17 mouse cellular contexts compared by ENCODE assay signal in genomic region chr1:81522929-81523328, GRCm38 (mm10).
A peak's percentile ranks its signal among the peaks of the same experiment; 100 is the strongest.
DNase-seq lines count a peak whose midpoint lies in the region; ATAC-seq and TF ChIP-seq lines count a peak whose summit lies in the region.
"Had no signal": no experiment of that assay in that cellular context is flagged by ENCODE, and none has a peak within 500 bp of the region (broad histone marks: within the 10 kb centered on the region; RNA-seq: fewer than 3 reads in every experiment).

No protein-coding gene starts in this region.

- H3K36me3 ChIP-seq in midbrain, postnatal 0 days (ENCODE audit: insufficient read depth, low read length) = no peaks in the 10 kb centered on the region
- no peaks in the 10 kb centered on the region for H3K36me3 ChIP-seq in midbrain, embryonic 15.5 days (replicated peaks)
- H3K36me3 ChIP-seq in hindbrain, embryonic 16.5 days (ENCODE audit: control insufficient read depth, insufficient read depth, low read length) = no peaks in the 10 kb centered on the region
- H3K36me3 ChIP-seq in neural tube, embryonic 14.5 days (ENCODE audit: control insufficient read depth, insufficient read depth, low read length) = no peaks in the 10 kb centered on the region
- no peaks in the 10 kb centered on the region for H3K36me3 ChIP-seq in stomach, postnatal 0 days (ENCODE audit: control insufficient read depth, insufficient read depth, low read length)
- H3K36me3 ChIP-seq: heart, embryonic 13.5 days had no signal

- no peaks in the 10 kb centered on the region for H3K27me3 ChIP-seq in cerebellum, adult 2 months (ENCODE audit: control insufficient read depth, insufficient read depth, low read length)
- no peaks in the 10 kb centered on the region for H3K27me3 ChIP-seq in midbrain, postnatal 0 days (ENCODE audit: insufficient read depth, low read length)
- H3K27me3 ChIP-seq in midbrain, embryonic 15.5 days (replicated peaks) = no peaks in the 10 kb centered on the region
- H3K27me3 ChIP-seq in hindbrain, embryonic 16.5 days (replicated peaks; ENCODE audit: control insufficient read depth, insufficient read depth, low read length) = no peaks in the 10 kb centered on the region
- no peaks in the 10 kb centered on the region for H3K27me3 ChIP-seq in neural tube, embryonic 14.5 days (ENCODE audit: control insufficient read depth, insufficient read depth, low read length)
- H3K27me3 ChIP-seq in stomach, postnatal 0 days (ENCODE audit: control insufficient read depth, insufficient read depth, low read length) = no peaks in the 10 kb centered on the region
- H3K27me3 ChIP-seq: heart, embryonic 13.5 days had no signal

- DNase-seq in cerebellum, postnatal 14 days = peak; percentile 22 to 37
- DNase-seq in cerebellum, adult 2 months = no peak
- DNase-seq in midbrain, postnatal 0 days (ENCODE audit: low spot score) = peak; percentile 61
- no peak for DNase-seq in stomach, postnatal 0 days (ENCODE audit: low spot score)
- no peak for DNase-seq in gastrocnemius, postnatal 25 days
- DNase-seq: cerebellum, adult 11-12 months; kidney, adult 18-20 months; kidney, postnatal 36 days; liver; lung, embryonic 14.5 days had no signal

- H3K4me1 ChIP-seq in cerebellum, adult 2 months (ENCODE audit: control insufficient read depth, insufficient read depth, low read length) = no peaks in the 10 kb centered on the region
- H3K4me1 ChIP-seq in midbrain, postnatal 0 days (ENCODE audit: insufficient read depth, low read length) = no peaks in the 10 kb centered on the region
- H3K4me1 ChIP-seq in midbrain, embryonic 15.5 days = peaks cover 2% of the 10 kb centered on the region; the same call in 1 of the 2 replicates
- H3K4me1 ChIP-seq in hindbrain, embryonic 16.5 days (ENCODE audit: control insufficient read depth, insufficient read depth, low read depth, low read length) = no peaks in the 10 kb centered on the region; the same call in 1 of the 2 replicates
- no peaks in the 10 kb centered on the region; the same call in 1 of the 2 replicates for H3K4me1 ChIP-seq in neural tube, embryonic 14.5 days (ENCODE audit: control insufficient read depth, insufficient read depth, low read length)
- H3K4me1 ChIP-seq in stomach, postnatal 0 days (replicated peaks; ENCODE audit: control insufficient read depth, insufficient read depth) = no peaks in the 10 kb centered on the region

- 49% methylated on average over 3 of the region's 3 CpGs for WGBS in cerebellum, adult 2 months
- 84% methylated on average over 3 of the region's 3 CpGs for WGBS in midbrain, postnatal 0 days
- 91% methylated on average over 3 of the region's 3 CpGs for WGBS in midbrain, embryonic 15.5 days
- WGBS in hindbrain, embryonic 16.5 days = 45% methylated on average over 3 of the region's 3 CpGs
- WGBS in neural tube, embryonic 14.5 days = 32% methylated on average over 3 of the region's 3 CpGs
- WGBS in stomach, postnatal 0 days = 66% methylated on average over 3 of the region's 3 CpGs

- no peaks in the 10 kb centered on the region for H3K9me3 ChIP-seq in midbrain, postnatal 0 days (ENCODE audit: low read length)
- no peaks in the 10 kb centered on the region for H3K9me3 ChIP-seq in midbrain, embryonic 15.5 days
- no peaks in the 10 kb centered on the region for H3K9me3 ChIP-seq in hindbrain, embryonic 16.5 days (ENCODE audit: control insufficient read depth, low read length)
- no peaks in the 10 kb centered on the region for H3K9me3 ChIP-seq in neural tube, embryonic 14.5 days (ENCODE audit: control insufficient read depth, low read length)
- no peaks in the 10 kb centered on the region for H3K9me3 ChIP-seq in stomach, postnatal 0 days (ENCODE audit: control insufficient read depth, low read length)
- H3K9me3 ChIP-seq: heart, embryonic 13.5 days had no signal

- H3K4me3 ChIP-seq in cerebellum, adult 2 months (replicated peaks; ENCODE audit: insufficient read depth, low read depth, low read length) = no peak overlapping the region
- no peak overlapping the region for H3K4me3 ChIP-seq in midbrain, postnatal 0 days (ENCODE audit: low read depth, low read length)
- no peak overlapping the region for H3K4me3 ChIP-seq in midbrain, embryonic 15.5 days
- no peak overlapping the region for H3K4me3 ChIP-seq in hindbrain, embryonic 16.5 days (ENCODE audit: low read length)
- H3K4me3 ChIP-seq in neural tube, embryonic 14.5 days (ENCODE audit: low read depth, low read length) = no peak overlapping the region
- no peak overlapping the region for H3K4me3 ChIP-seq in stomach, postnatal 0 days (ENCODE audit: low read depth, low read length)
- H3K4me3 ChIP-seq: erythroblast, embryonic 14.5 days; heart, embryonic 13.5 days had no signal

- TF ChIP-seq POLR2A in cerebellum, adult 2 months (IDR thresholded peaks at IDR 0.05; ENCODE audit: borderline replicate concordance, insufficient read depth, low read length) = no peak

- H3K27ac ChIP-seq in cerebellum, adult 2 months (ENCODE audit: insufficient read depth, low read length) = no peak overlapping the region
- no peak overlapping the region for H3K27ac ChIP-seq in midbrain, postnatal 0 days (ENCODE audit: low read depth, low read length)
- no peak overlapping the region for H3K27ac ChIP-seq in midbrain, embryonic 15.5 days
- H3K27ac ChIP-seq in hindbrain, embryonic 16.5 days (ENCODE audit: low read depth, low read length) = no peak overlapping the region
- H3K27ac ChIP-seq in neural tube, embryonic 14.5 days (ENCODE audit: low read depth, low read length) = no peak overlapping the region
- no peak overlapping the region for H3K27ac ChIP-seq in stomach, postnatal 0 days (replicated peaks)
- H3K27ac ChIP-seq: heart, embryonic 13.5 days; macrophage had no signal

- no peak for TF ChIP-seq CTCF in cerebellum, adult 2 months (IDR thresholded peaks at IDR 0.05; ENCODE audit: borderline replicate concordance, insufficient read depth, low read depth, low read length)
- TF ChIP-seq CTCF in midbrain, postnatal 0 days (IDR thresholded peaks at IDR 0.05) = no peak
- no peak for TF ChIP-seq CTCF in stomach, postnatal 0 days (IDR thresholded peaks at IDR 0.05; ENCODE audit: low read depth)

- no peak for TF ChIP-seq EP300 in stomach, postnatal 0 days (optimal IDR thresholded peaks at IDR 0.05)

- no peak overlapping the region for H3K4me2 ChIP-seq in midbrain, postnatal 0 days (ENCODE audit: low read depth, low read length, poor library complexity, severe bottlenecking)
- H3K4me2 ChIP-seq in midbrain, embryonic 15.5 days = no peak overlapping the region
- no peak overlapping the region for H3K4me2 ChIP-seq in hindbrain, embryonic 16.5 days (ENCODE audit: low read length)
- no peak overlapping the region for H3K4me2 ChIP-seq in neural tube, embryonic 14.5 days (ENCODE audit: low read depth, low read length)
- H3K4me2 ChIP-seq in stomach, postnatal 0 days (replicated peaks; ENCODE audit: low read depth) = no peak overlapping the region
- H3K4me2 ChIP-seq: heart, embryonic 13.5 days; lung, embryonic 14.5 days had no signal

- H3K9ac ChIP-seq in midbrain, postnatal 0 days (replicated peaks; ENCODE audit: low read length, poor library complexity, severe bottlenecking) = no peak overlapping the region
- no peak overlapping the region for H3K9ac ChIP-seq in midbrain, embryonic 15.5 days
- H3K9ac ChIP-seq in hindbrain, embryonic 16.5 days (ENCODE audit: low read depth, low read length) = no peak overlapping the region
- H3K9ac ChIP-seq in neural tube, embryonic 14.5 days (replicated peaks; ENCODE audit: low read depth, low read length) = no peak overlapping the region
- H3K9ac ChIP-seq in stomach, postnatal 0 days (ENCODE audit: low read length) = no peak overlapping the region
- H3K9ac ChIP-seq: heart, embryonic 13.5 days; lung, embryonic 14.5 days had no signal

- no peak for ATAC-seq in midbrain, postnatal 0 days (ENCODE audit: low FRiP score)
- ATAC-seq in midbrain, embryonic 15.5 days (replicated peaks) = no peak
- ATAC-seq in hindbrain, embryonic 16.5 days = peak; percentile 79; the same call in 1 of the 2 replicates
- ATAC-seq in neural tube, embryonic 14.5 days (ENCODE audit: low read depth) = peak; percentile 72; the same call in 1 of the 2 replicates
- ATAC-seq in stomach, postnatal 0 days (ENCODE audit: low FRiP score, low TSS enrichment) = no peak
- ATAC-seq: midbrain, embryonic 16.5 days had no signal

Comparison
In these comparisons a context has a peak if more than half of its experiments do, and no peak if none do; other contexts are left out.
1. DNase-seq: peak in cerebellum, postnatal 14 days (2 of 2) and midbrain, postnatal 0 days (single experiment); none in cerebellum, adult 2 months (0 of 2), stomach, postnatal 0 days (single experiment) and gastrocnemius, postnatal 25 days (single experiment).
2. ATAC-seq: peak in hindbrain, embryonic 16.5 days (single experiment) and neural tube, embryonic 14.5 days (single experiment); none in midbrain, postnatal 0 days (single experiment), midbrain, embryonic 15.5 days (single experiment) and stomach, postnatal 0 days (single experiment).